In the genomic region with DNA sequence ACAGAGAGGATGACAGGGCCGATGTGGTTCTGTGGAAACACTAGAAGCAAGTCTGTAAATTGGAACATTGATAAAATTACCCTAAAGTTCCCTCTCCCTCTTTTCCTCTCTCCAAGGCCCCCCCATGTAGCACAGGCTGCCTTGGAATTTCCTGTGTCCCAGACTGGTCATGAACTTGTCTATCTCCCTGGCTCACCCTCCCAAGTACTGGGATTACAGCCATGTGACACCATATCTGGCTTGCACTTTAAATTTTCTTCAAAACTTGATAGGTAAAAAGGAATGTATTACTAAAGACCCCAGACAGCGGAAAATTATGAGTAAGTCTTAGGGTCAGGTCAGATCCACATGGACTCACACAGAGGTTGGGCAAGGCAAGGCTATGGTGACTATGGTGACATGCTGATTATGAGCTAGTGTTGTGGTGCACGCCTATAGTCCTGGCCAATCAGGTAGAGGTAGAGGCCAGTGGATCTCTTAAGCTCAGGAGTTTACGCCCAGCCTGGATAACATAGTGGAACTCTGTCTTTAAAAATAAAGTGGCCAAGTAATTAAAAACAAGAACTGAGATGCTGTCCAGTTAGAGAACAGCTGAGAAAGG, we compare ENCODE assay signal across 11 mouse cellular contexts.
A peak's percentile ranks its signal among the peaks of the same experiment; 100 is the strongest.
DNase-seq lines count a peak whose midpoint lies in the region; ATAC-seq and TF ChIP-seq lines count a peak whose summit lies in the region.
"Had no signal": no experiment of that assay in that cellular context is flagged by ENCODE, and none has a peak within 500 bp of the region (broad histone marks: within the 10 kb centered on the region; RNA-seq: fewer than 3 reads in every experiment).

No protein-coding gene starts in this region.

- WGBS in forebrain, embryonic 11.5 days: 89% methylated on average over 4 of the region's 4 CpGs
- 86% methylated on average over 4 of the region's 4 CpGs for WGBS in forebrain, embryonic 10.5 days
- WGBS in lung, embryonic 16.5 days: 84% methylated on average over 4 of the region's 4 CpGs
- 77% methylated on average over 4 of the region's 4 CpGs for WGBS in stomach, postnatal 0 days

- no peaks in the 10 kb centered on the region for H3K27me3 ChIP-seq in forebrain, embryonic 11.5 days (ENCODE audit: control insufficient read depth, insufficient read depth, low read length)
- no peaks in the 10 kb centered on the region for H3K27me3 ChIP-seq in forebrain, embryonic 10.5 days (ENCODE audit: poor library complexity, severe bottlenecking)
- no peaks in the 10 kb centered on the region for H3K27me3 ChIP-seq in lung, embryonic 16.5 days (ENCODE audit: control insufficient read depth, insufficient read depth, low read depth, low read length)
- no peaks in the 10 kb centered on the region for H3K27me3 ChIP-seq in stomach, postnatal 0 days (ENCODE audit: control insufficient read depth, insufficient read depth, low read length)
- H3K27me3 ChIP-seq: megakaryocyte, embryonic 14.5 days had no signal

- H3K4me3 ChIP-seq in forebrain, embryonic 11.5 days (ENCODE audit: low read depth, low read length): no peak overlapping the region
- no peak overlapping the region for H3K4me3 ChIP-seq in forebrain, embryonic 10.5 days
- no peak overlapping the region for H3K4me3 ChIP-seq in lung, embryonic 16.5 days (ENCODE audit: low read length)
- no peak overlapping the region for H3K4me3 ChIP-seq in stomach, postnatal 0 days (ENCODE audit: low read depth, low read length)
- H3K4me3 ChIP-seq: megakaryocyte, embryonic 14.5 days had no signal

- no peak for TF ChIP-seq EP300 in stomach, postnatal 0 days (optimal IDR thresholded peaks at IDR 0.05)

- H3K27ac ChIP-seq in forebrain, embryonic 11.5 days (ENCODE audit: low read depth, low read length): no peak overlapping the region
- no peak overlapping the region for H3K27ac ChIP-seq in forebrain, embryonic 10.5 days
- no peak overlapping the region for H3K27ac ChIP-seq in lung, embryonic 16.5 days (ENCODE audit: low read length)
- H3K27ac ChIP-seq in stomach, postnatal 0 days (replicated peaks): no peak overlapping the region

- no peaks in the 10 kb centered on the region for H3K9me3 ChIP-seq in forebrain, embryonic 11.5 days (ENCODE audit: control insufficient read depth, low read length)
- no peaks in the 10 kb centered on the region for H3K9me3 ChIP-seq in forebrain, embryonic 10.5 days
- no peaks in the 10 kb centered on the region for H3K9me3 ChIP-seq in lung, embryonic 16.5 days (ENCODE audit: control insufficient read depth, low read length)
- H3K9me3 ChIP-seq in stomach, postnatal 0 days (ENCODE audit: control insufficient read depth, low read length): no peaks in the 10 kb centered on the region
- H3K9me3 ChIP-seq: megakaryocyte, embryonic 14.5 days had no signal

- ATAC-seq in forebrain, embryonic 11.5 days (replicated peaks; ENCODE audit: low FRiP score): 0 out of 2 replicates have a peak, but pooled peaks have one; percentile 44
- ATAC-seq in lung, embryonic 16.5 days (ENCODE audit: low read depth): 0 out of 2 replicates have a peak, but pooled peaks have one; percentile 32
- ATAC-seq in stomach, postnatal 0 days (ENCODE audit: low FRiP score, low TSS enrichment): peak; percentile 56
- ATAC-seq: hindbrain, embryonic 16.5 days had no signal

- H3K4me1 ChIP-seq in forebrain, embryonic 11.5 days (replicated peaks; ENCODE audit: control insufficient read depth, insufficient read depth, low read length): 0 out of 2 replicates have a peak, but pooled peaks cover 2% of the 10 kb centered on the region
- H3K4me1 ChIP-seq in forebrain, embryonic 10.5 days: peaks cover 52% of the 10 kb centered on the region
- H3K4me1 ChIP-seq in lung, embryonic 16.5 days (replicated peaks; ENCODE audit: control insufficient read depth, insufficient read depth, low read length): peaks cover 18% of the 10 kb centered on the region
- peaks cover 18% of the 10 kb centered on the region for H3K4me1 ChIP-seq in stomach, postnatal 0 days (replicated peaks; ENCODE audit: control insufficient read depth, insufficient read depth)

- DNase-seq in forebrain, embryonic 11.5 days (ENCODE audit: low spot score): no peak
- no peak for DNase-seq in forebrain, embryonic 10.5 days (ENCODE audit: extremely low spot score, low spot score)
- DNase-seq in lung, postnatal 4 days: no peak
- DNase-seq in liver: peak; percentile 70
- DNase-seq in stomach, postnatal 0 days (ENCODE audit: low spot score): no peak
- DNase-seq in cerebellum, adult 11 months: no peak
- no peak for DNase-seq in spleen, postnatal 36 days (ENCODE audit: low spot score in 2 of 2)
- DNase-seq: adrenal gland, postnatal 10 days had no signal

- no peak overlapping the region for H3K9ac ChIP-seq in forebrain, embryonic 11.5 days (ENCODE audit: low read length)
- H3K9ac ChIP-seq in lung, embryonic 16.5 days (ENCODE audit: low read length): no peak overlapping the region
- H3K9ac ChIP-seq in stomach, postnatal 0 days (ENCODE audit: low read length): no peak overlapping the region

- H3K36me3 ChIP-seq in forebrain, embryonic 11.5 days (ENCODE audit: control insufficient read depth, insufficient read depth, low read length): no peaks in the 10 kb centered on the region
- H3K36me3 ChIP-seq in forebrain, embryonic 10.5 days (replicated peaks): no peaks in the 10 kb centered on the region
- no peaks in the 10 kb centered on the region for H3K36me3 ChIP-seq in lung, embryonic 16.5 days (ENCODE audit: control insufficient read depth, insufficient read depth, low read length)
- H3K36me3 ChIP-seq in stomach, postnatal 0 days (ENCODE audit: control insufficient read depth, insufficient read depth, low read length): no peaks in the 10 kb centered on the region

- H3K4me2 ChIP-seq in forebrain, embryonic 11.5 days (ENCODE audit: low read depth, low read length, severe bottlenecking): no peak overlapping the region
- H3K4me2 ChIP-seq in lung, embryonic 16.5 days (ENCODE audit: low read depth, low read length): no peak overlapping the region
- no peak overlapping the region for H3K4me2 ChIP-seq in stomach, postnatal 0 days (replicated peaks; ENCODE audit: low read depth)

- TF ChIP-seq CTCF in stomach, postnatal 0 days (IDR thresholded peaks at IDR 0.05; ENCODE audit: low read depth): no peak
